Mouse (Mus musculus): ENCODE results near the gene Ttc13. TPM values are rescaled to one million over a fixed set of nuclear protein-coding genes. Genes with fewer than 3 reads are reported as not detected.

Gene Ttc13
- 10 to 100 TPM; 13.4 to 18.6 (median 14.7) TPM for total RNA-seq (2022)

DNA sequence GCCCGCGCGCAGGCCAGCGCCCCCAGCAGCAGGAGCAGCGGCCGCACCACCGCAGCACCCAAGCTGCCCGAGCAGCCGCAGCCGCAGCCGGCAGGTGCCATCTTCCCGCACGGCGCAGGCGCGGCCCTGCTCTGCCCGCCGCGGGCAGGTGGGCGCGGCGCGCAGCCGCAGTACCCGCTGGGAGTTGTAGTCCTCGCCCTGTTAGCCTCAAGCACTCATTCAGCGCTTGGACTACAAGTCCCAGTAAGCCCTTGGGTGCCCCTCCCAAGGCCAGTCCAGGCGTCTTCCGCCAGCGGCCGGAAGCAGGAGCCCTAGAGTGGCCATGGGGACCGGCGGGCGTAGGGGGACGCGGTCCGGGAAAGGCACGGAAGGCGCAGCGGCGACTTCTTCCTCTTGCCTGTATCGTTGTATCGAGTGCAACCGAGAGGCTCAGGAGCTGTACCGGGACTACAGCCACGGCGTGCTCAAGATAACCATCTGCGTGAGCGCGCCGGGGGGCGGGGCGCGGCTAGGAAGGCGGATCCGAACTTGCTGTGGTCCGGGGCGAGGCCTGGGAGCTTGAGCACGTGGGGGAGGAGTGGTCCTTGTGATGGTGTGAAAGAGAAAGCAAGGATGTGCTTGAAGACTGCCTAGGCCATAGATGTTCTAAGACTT is at the start of gene Ttc13, which contains the start of gene Arv1:
TSS of gene Ttc13 (minus strand) at position 122 of the 654 bp plus-strand sequence.
TSS of gene Arv1 (plus strand) at position 278 of the 654 bp plus-strand sequence.
- DNase-seq (ENCODE audit: low spot score): peak; percentile 96

DNA sequence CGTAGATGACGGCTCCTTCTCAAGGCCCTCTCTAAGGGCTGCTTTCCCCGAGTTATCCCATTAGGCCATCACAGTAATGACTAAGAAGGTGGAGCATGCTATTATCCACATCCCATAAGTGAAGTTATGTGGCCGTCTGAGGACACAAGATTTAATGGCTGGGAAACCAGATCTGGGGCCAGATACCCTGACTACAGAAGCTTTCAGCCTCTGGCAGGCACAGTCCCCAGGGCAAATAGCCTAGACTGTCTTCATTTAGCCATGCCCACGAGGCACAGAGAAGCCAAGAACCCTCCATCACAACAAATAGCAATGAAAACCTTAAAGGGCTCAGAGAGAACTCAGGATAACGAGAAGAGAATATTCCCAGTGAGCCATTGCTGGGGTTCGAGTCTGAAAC is 41.3 kb upstream of the Ttc13 start:
- no peak for DNase-seq (ENCODE audit: low spot score)

DNA sequence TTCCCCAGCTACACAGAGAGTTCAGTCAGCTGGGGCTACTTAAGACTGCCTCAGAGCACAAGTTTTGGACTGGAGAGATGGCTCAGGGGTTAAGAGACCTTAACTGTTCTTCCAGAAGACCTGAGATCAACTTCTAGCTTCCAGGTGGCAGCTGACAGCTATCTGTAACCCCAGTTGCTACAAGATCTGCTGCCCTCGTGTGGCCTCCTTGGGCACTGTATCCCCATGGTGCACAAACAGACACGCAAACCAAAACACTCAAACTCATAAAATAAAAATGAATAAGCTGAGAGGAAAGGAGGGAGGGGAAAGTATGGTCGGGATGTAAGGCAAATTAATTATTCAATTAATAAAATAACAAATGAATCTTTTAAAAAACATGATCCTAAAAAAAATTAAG is 36.8 kb upstream of the Ttc13 start:
- DNase-seq (ENCODE audit: low spot score): no peak

DNA sequence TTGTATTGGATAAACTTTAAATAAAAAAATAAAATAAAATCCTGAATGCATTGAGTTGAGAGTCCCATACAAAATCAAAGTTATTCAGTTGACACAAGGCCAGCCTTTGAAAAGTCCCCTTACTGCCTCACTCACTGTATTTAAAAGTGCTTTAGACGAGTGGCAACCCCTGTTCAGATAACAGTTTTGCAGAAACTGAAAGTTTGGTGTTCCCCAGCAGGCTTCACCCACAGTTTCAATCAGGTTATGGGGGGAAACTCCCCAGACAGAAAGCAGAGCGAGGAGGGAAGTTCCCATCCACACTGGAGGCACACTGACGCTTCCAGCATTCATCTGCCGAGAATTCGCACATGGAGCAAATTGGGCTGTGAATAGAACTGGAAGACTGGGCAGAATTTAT is 34.8 kb upstream of the Ttc13 start:
- DNase-seq (ENCODE audit: low spot score): no peak

DNA sequence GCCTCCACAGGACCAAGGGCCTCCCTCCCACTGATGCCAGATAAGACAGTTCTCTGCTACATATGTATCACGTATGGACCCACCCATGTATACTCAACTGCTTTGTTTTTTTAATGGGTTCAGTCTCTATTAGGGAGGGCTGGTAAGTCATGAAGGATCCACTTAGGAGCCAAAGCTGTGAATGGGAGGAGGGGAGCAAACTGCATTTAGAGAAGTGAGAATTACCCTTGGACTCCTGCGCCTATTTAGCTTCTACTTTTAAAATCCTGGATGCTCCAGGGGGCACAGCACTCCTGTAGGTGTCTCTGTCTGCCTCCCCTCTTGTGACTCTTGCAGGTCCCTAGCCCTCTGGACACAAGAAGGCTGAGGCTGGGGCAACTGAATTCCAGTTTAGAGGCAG is 34.4 kb upstream of the Ttc13 start:
- no peak for DNase-seq (ENCODE audit: low spot score)

DNA sequence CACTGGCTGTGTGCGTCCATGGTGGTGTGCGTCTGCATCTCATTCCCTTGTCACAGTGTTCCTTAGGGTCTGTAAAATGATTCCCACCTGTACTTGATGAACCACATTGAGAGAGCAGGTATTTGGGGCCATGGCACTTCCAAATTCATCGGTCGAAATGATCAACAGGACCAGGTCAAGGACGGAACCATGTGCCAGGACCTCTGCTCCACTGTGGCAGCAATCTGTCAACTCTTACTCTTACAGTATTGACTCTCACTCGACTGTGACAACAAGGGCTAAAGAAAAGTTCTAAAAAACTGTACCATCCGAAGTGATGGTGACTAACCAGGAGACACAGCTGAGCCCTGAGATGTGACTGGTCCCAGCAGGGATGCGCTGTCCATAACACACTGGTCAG is 33.7 kb upstream of the Ttc13 start:
- DNase-seq (ENCODE audit: low spot score): no peak

DNA sequence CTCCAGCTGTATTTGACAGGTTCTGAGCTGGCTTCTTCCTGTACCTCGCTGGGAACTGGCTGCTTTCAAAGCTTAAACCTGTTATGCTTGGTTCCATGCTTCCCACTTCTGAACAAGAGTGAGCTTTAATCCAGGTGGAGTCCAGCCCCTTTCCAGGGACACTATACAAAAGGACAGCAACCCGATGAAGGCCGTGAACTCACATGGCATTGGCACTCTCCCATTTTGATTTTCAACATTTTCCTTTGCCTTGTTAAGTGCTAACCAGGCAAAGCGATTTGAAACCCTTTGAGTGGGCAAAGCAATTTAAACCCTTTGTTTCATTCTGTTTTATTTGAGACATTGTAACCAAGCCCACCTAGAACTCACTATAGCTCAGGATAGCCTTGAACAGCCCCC is 33.0 kb upstream of the Ttc13 start:
- no peak for DNase-seq (ENCODE audit: low spot score)

GRCm38 (mm10) chr8:124754101-124754791 is 32.5 kb upstream of the Ttc13 start:
- no peak for DNase-seq (ENCODE audit: low spot score)

GRCm38 (mm10) chr8:124752325-124752862 is 30.6 kb upstream of the Ttc13 start:
- DNase-seq (ENCODE audit: low spot score): no peak

DNA sequence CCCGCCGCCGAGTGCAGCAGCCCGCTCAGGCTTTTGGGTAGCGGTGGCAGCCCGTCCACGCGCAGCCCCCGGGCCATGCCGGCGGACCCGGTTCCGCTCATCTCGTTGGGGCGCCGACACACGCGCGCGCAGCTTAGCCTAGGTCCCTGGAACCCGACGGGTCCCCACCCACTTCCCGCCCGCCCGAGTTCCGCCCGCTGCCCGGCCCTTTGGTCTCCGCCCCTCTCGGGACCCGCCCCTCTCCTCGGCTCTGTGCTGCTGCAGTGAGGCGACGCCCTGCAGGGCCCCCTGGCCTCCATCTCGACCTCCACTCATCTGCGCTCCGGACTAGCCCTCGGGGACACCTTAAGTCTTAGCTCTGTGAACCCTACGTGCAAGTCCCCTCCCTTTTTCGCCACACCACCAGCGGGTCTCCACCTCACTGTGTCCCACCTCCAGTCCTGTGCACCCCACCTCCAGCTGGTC is 30.0 kb upstream of the Ttc13 start, which contains the start of gene Fam89a:
TSS of gene Fam89a (minus strand) at position 124 of the 465 bp plus-strand sequence.
- peak; percentile 15 for DNase-seq (ENCODE audit: low spot score)

- no peak for DNase-seq (ENCODE audit: low spot score)
These were observed 29.4 kb upstream of the Ttc13 start for GRCm38 (mm10) chr8:124751191-124751590.

GRCm38 (mm10) chr8:124746661-124747060 is 24.9 kb upstream of the Ttc13 start:
- no peak for DNase-seq (ENCODE audit: low spot score)

DNA sequence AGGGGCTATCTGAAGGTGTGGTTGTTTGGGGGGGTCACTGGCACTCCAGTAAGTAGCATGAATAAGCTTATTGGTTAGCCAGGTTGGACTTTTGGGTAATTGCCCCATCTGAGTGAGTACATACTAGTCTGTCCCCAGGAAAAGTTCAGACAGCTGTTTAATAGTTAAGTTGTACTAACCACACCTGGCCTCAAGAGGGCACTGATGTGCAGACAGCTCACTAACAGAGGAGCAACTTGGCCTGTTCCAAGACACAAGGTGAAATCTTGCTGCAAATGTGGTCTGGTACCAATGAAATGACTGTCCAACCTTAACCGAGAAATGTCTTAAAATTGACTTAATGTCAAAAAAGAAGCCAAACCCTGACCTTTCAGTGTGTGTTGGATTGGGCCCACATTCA is 17.5 kb upstream of the Ttc13 start:
- no peak for DNase-seq (ENCODE audit: low spot score)

- no peak for DNase-seq (ENCODE audit: low spot score)
These were observed 13.7 kb upstream of the Ttc13 start for GRCm38 (mm10) chr8:124735371-124735911.

DNA sequence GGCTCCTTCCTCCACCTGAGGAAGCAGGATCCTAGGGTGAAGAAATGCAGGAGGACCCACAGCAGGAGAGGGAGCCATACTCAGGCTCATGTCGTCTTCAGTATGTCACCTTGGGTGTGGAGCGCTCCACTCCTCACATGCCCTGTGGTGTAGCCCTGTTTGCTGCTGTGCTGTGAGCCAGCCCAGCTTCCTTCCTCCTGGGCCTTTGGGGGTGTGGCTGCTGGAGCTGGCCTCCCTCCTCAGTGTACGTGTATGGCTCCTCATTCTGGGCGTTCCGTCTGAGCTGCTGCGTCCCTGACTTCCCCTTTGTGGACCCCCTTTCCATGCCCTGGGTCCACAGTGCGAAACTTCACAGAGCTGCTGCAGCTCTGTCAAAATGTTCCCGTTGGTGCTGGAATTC is 11.0 kb upstream of the Ttc13 start:
- DNase-seq (ENCODE audit: low spot score): no peak

GRCm38 (mm10) chr8:124724301-124724700 is 2.5 kb upstream of the Ttc13 start:
- DNase-seq (ENCODE audit: low spot score): no peak

- DNase-seq (ENCODE audit: low spot score): no peak
These were observed 583 bp downstream of the Ttc13 start for GRCm38 (mm10) chr8:124720938-124721861.

DNA sequence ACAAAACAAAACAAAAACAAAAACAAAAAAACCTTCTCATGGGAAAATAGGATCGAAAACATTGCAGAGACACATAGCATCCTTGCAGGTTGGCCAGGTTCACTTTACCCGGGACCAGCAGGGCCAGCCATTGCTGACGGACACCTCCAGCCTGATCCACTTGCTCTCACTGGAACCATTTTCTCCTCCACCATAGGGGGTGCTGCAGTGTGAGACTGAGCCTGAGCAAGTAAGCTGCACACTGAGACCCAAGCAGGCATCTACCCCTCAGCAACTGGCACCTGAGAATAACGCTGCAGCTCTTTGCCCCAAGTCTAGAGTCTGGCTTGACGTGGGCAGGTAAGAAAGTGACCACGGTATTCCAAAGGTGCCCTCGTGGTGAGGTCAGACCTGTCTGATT is 1.6 kb downstream of the Ttc13 start:
- no peak for DNase-seq (ENCODE audit: low spot score)

DNA sequence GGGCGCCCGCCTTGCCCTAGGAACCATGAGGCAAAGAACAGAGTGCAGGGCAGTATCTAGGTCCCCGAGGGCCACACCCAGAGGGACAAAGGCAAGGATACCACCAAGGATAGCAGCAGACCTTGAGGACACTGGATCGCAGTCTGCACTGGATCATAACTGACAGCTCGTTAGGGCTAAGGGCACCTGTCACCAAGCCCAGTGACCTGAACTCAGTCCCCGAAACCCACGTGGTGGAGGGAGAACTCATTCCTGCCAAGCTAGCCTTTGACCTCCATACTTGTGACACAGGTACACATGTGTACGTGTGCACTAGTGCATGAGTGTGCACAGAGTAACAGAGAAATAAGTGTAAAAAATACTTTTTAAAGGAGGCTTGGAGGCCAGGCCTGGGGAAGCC is 6.0 kb downstream of the Ttc13 start:
- no peak for DNase-seq (ENCODE audit: low spot score)

GRCm38 (mm10) chr8:124713207-124713606 is 8.6 kb downstream of the Ttc13 start:
- no peak for DNase-seq (ENCODE audit: low spot score)

- no peak for DNase-seq (ENCODE audit: low spot score)
These were observed 16.0 kb downstream of the Ttc13 start for GRCm38 (mm10) chr8:124705823-124706222.

Data from heart, adult 8-10 months (tissue).